Mouse (Mus musculus): Measurements from ENCODE around the gene Elf2.

- TF ChIP-seq POLR2A (IDR thresholded peaks at IDR 0.05; ENCODE audit: borderline replicate concordance, insufficient read depth, low read length) (no peak), CTCF (IDR thresholded peaks at IDR 0.05; ENCODE audit: borderline replicate concordance, insufficient read depth, low read depth, low read length) (peak; percentile 69)
These were observed 13.0 kb upstream of the Elf2 start for GRCm38 (mm10) chr3:51353325-51354033.
